Mouse (Mus musculus): ENCODE results near the gene Pip4k2a.
"Not testable (repeated sequence)": the region's sequence is repeated elsewhere in the genome, so short reads cannot be mapped to it uniquely, and the experiment has no call there.

Gene Pip4k2a

GRCm38 (mm10) chr2:18921570-18922180, 76.3 kb downstream of the Pip4k2a start:
- DNase-seq = no peak

GRCm38 (mm10) chr2:18920461-18920877, 77.5 kb downstream of the Pip4k2a start:
- no peak for DNase-seq

- DNase-seq = no peak
Observed at GRCm38 (mm10) chr2:18919797-18920354, 78.0 kb downstream of the Pip4k2a start.

- DNase-seq = no peak
Observed at GRCm38 (mm10) chr2:18917838-18918237, 80.1 kb downstream of the Pip4k2a start.

GRCm38 (mm10) chr2:18917380-18917750, 80.6 kb downstream of the Pip4k2a start:
- DNase-seq = no peak

GRCm38 (mm10) chr2:18916615-18917379, 81.1 kb downstream of the Pip4k2a start:
- DNase-seq = no peak

- no peak for DNase-seq
Observed at GRCm38 (mm10) chr2:18916042-18916407, 81.9 kb downstream of the Pip4k2a start.

- DNase-seq = peak; percentile 40
Observed at GRCm38 (mm10) chr2:18915372-18916041, 82.4 kb downstream of the Pip4k2a start.

- no peak for DNase-seq
Observed at GRCm38 (mm10) chr2:18914750-18915149, 83.2 kb downstream of the Pip4k2a start.

GRCm38 (mm10) chr2:18913642-18914041, 84.3 kb downstream of the Pip4k2a start:
- no peak for DNase-seq

- DNase-seq = no peak
Observed at GRCm38 (mm10) chr2:18911251-18911934, 86.5 kb downstream of the Pip4k2a start.

- no peak for DNase-seq
Observed at GRCm38 (mm10) chr2:18910209-18910608, 87.7 kb downstream of the Pip4k2a start.

GRCm38 (mm10) chr2:18909713-18910112, 88.2 kb downstream of the Pip4k2a start:
- no peak for DNase-seq

GRCm38 (mm10) chr2:18907269-18907668, 90.7 kb downstream of the Pip4k2a start:
- no peak for DNase-seq

GRCm38 (mm10) chr2:18906421-18907084, 91.4 kb downstream of the Pip4k2a start:
- DNase-seq = no peak

GRCm38 (mm10) chr2:18903301-18904068, 94.4 kb downstream of the Pip4k2a start:
- no peak for DNase-seq

GRCm38 (mm10) chr2:18901133-18901532, 96.8 kb downstream of the Pip4k2a start:
- DNase-seq = no peak

GRCm38 (mm10) chr2:18900635-18901034, 97.3 kb downstream of the Pip4k2a start:
- DNase-seq = no peak

- DNase-seq = no peak
Observed at GRCm38 (mm10) chr2:18897742-18898256, 100.1 kb downstream of the Pip4k2a start.

- peak; percentile 28 for DNase-seq
Observed at GRCm38 (mm10) chr2:18896015-18896414, 101.9 kb downstream of the Pip4k2a start.

GRCm38 (mm10) chr2:18893336-18893735, 104.6 kb downstream of the Pip4k2a start:
- not testable (repeated sequence) for DNase-seq

Measured in kidney, adult 11 months (tissue).